Mouse (Mus musculus) olfactory bulb, adult 2 months (tissue): ENCODE results near the gene Nol9.

Source experiments
- CTCF ChIP-seq: fragments of 200-500 bp; IDR thresholded peaks from 2 replicates; pipeline ENCODE4 v1.5.1; 2012; ENCODE audit warnings: low read depth, mild to moderate bottlenecking, low read length, moderate library complexity; ENCODE audit not compliant: insufficient read depth
- POLR2A ChIP-seq: fragments of 200-500 bp; IDR thresholded peaks from 2 replicates; pipeline ENCODE4 v1.6.1; 2012; ENCODE audit warnings: mild to moderate bottlenecking, low read depth, low read length, moderate library complexity; ENCODE audit not compliant: insufficient read depth

DNA sequence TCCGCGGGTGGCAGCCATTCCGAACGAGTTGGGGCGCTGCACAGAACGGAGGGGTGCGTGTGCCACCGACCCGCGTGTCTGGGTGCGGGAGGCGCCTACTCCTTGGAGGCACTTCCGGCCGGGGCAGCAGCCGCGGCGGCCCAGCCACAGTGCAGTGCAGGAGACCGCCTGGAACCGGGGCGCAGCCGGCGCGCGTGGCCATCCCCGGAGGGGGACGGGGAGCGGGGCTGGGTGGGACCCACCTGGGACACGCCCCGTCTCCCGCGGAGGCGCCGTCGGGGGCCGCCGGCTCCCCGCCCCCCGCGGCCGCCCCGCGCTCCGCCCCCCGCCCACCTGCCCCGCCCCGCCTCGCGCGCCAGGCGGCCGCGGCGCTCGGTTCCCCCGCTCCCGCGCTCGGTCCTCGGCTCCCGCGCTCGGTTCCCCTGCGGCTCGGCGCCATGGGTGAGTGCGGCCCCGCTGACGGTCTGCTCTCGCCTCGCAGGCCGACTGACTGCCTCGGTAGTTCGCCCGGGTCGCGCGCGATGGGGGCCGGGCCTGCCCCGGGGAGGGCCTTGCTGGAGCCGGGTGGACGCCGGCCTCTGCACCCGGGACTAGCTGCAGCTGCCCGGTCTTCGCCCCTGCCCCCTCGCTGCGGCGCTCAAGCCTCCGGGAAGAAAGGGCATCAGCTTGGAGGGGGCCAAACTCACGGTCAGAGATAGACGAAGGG lies 47.5 kb downstream of the Nol9 start:
- TF ChIP-seq POLR2A (no peak), CTCF (no peak)
